Mouse (Mus musculus) erythroblast, embryonic 14.5 days (primary cell): ENCODE data around the gene Tpd52l2.

ENCODE experiments used
- GATA1 ChIP-seq: IDR thresholded peaks from 2 replicates; pipeline ENCODE4 v1.6.1; 2012; ENCODE audit warnings: low read length, inconsistent platforms, mixed read lengths
- TAL1 ChIP-seq: IDR thresholded peaks from 3 replicates; pipeline ENCODE4 v1.6.1; 2012; ENCODE audit warnings: low read length, inconsistent platforms, mixed read lengths

GRCm38 (mm10) chr2:181470285-181470684 is 26.7 kb upstream of the Tpd52l2 start:
- TF ChIP-seq GATA1 (no peak), TAL1 (no peak)
